Mouse (Mus musculus) hindbrain, postnatal 0 days (tissue): ENCODE data around the gene Rps26. TPM values are rescaled to one million over a fixed set of nuclear protein-coding genes. Genes with fewer than 3 reads are reported as not detected.
"Not testable (repeated sequence)": the region's sequence is repeated elsewhere in the genome, so short reads cannot be mapped to it uniquely, and the experiment has no call there.

ENCODE experiments used
- ATAC-seq: fragments of 200-750 bp; cut with Nextera tagmentation; 2 replicates; pipeline ENCODE4 v1.8.0; 2017; ENCODE audit warnings: mild to moderate bottlenecking, moderate TSS enrichment, moderate library complexity
- DNase-seq: peaks from one replicate; pipeline ENCODE4 v3.0.0-alpha.2; 2015; ENCODE audit warnings: low spot score
- H3K27ac ChIP-seq: fragments of 300-500 bp; sonication (generic); 2 replicates; pipeline ENCODE4 v1.5.1; 2014; ENCODE audit warnings: mild to moderate bottlenecking
- H3K27me3 ChIP-seq: fragments of 300-500 bp; sonication (generic); 2 replicates; pipeline ENCODE4 v1.6.1; 2014; ENCODE audit warnings: low read length, mixed read lengths; ENCODE audit not compliant: insufficient read depth
- H3K36me3 ChIP-seq: fragments of 300-500 bp; sonication (generic); 2 replicates; pipeline ENCODE4 v1.6.1; 2014; ENCODE audit warnings: low read length, mixed read lengths; ENCODE audit not compliant: insufficient read depth
- H3K4me1 ChIP-seq: fragments of 300-500 bp; sonication (generic); 2 replicates; pipeline ENCODE4 v1.6.1; 2014; ENCODE audit warnings: antibody characterized with exemption, low read length, mixed read lengths; ENCODE audit not compliant: insufficient read depth
- H3K4me2 ChIP-seq: fragments of 300-500 bp; sonication (generic); 2 replicates; pipeline ENCODE4 v1.6.1; 2014; ENCODE audit warnings: low read depth, mild to moderate bottlenecking, low read length, moderate library complexity, mixed read lengths
- H3K4me3 ChIP-seq: fragments of 300-500 bp; sonication (generic); 2 replicates; pipeline ENCODE4 v1.5.1; 2014; ENCODE audit warnings: low read length
- H3K9ac ChIP-seq: fragments of 300-500 bp; sonication (generic); replicated peaks from 2 replicates; pipeline ENCODE4 v1.6.1; 2014; ENCODE audit warnings: mild to moderate bottlenecking, low read length, moderate library complexity, mixed read lengths
- H3K9me3 ChIP-seq: fragments of 300-500 bp; sonication (generic); 2 replicates; pipeline ENCODE4 v1.6.1; 2016; ENCODE audit warnings: low read length, mixed read lengths
- CTCF ChIP-seq: IDR thresholded peaks from 2 replicates; pipeline ENCODE4 v1.5.1; 2016; ENCODE audit warnings: antibody characterized with exemption, control low read depth, low read depth
- WGBS: fragments of 180-500 bp; shearing (Covaris S2); extraction: QIAGEN DNeasy Blood & Tissue Kit; methylation state at CpG from one replicate; pipeline ENCODE4 v1.1.7; 2014; 5-methylcytosine and 5-hydroxymethylcytosine counted together
- polyA plus RNA-seq: library from polyadenylated mRNA; unstranded; fragments of >200 nt; fragmentation: Nextera tagmentation; extraction: Ambion mirVana; gene quantifications from 2 replicates; pipeline ENCODE4 v1.2.1, GENCODE M21; 2015
- total RNA-seq: library from RNA; depleted of rRNA; stranded (reverse); fragments of >200 nt; gene quantifications from 2 replicates; pipeline ENCODE4 v1.2.3, GENCODE M21; 2014

Gene Rps26
- total and polyA plus RNA-seq, 2 experiments from 2014 or later = 422 to 1,407 TPM

DNA sequence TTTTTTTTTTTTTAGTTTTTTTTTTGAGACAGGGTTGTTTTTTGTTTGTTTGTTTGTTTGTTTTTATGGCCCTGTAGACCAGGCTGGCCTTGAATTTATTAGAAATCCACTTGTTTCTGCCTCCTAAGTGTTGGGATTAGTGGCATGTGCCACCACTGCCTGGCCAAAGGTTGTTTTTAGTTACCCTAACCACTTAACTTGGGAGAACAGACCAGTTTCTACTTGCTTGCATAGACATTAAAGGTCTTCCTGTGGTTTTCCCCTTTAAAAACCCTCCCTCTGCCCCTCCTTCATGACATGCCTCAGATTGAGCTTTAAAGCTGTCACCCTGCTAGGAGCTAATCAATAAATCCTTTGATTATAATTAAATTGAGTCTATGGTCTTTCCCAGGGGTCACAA is 6.3 kb downstream of the Rps26 start:
- DNase-seq (no peak), ATAC-seq (no peak)
- TF ChIP-seq CTCF = no peak
- no peaks in the 10 kb centered on the region for H3K4me1 ChIP-seq
- peaks cover 6% of the 10 kb centered on the region for H3K36me3 ChIP-seq
- H3K27ac ChIP-seq = no peak overlapping the region
- H3K4me2 ChIP-seq = no peak overlapping the region
- no peaks in the 10 kb centered on the region for H3K9me3 ChIP-seq
- H3K9ac ChIP-seq = no peak overlapping the region
- no peak overlapping the region for H3K4me3 ChIP-seq
- no peaks in the 10 kb centered on the region for H3K27me3 ChIP-seq

DNA sequence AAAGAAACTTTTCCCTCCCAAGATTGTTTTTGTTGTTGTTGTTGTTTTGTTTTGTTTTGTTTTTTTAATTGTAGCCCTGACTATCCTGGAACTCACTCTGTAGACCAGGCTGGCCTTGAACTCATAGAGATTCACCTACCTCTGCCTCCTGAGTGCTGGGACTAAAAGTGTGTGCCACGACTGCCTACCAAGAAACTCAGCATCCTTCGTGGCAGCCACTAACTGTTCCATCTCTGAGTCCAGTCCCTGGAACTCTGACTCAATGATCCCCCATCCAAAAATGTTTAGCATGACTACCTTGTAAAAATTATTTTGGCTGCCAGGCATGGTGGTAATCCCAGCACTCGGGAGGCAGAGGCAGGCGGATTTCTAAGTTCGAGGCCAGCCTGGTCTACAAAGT is 7.4 kb downstream of the Rps26 start:
- H3K4me2 ChIP-seq, H3K4me3 ChIP-seq, H3K4me1 ChIP-seq, H3K9me3 ChIP-seq, H3K9ac ChIP-seq, ATAC-seq, DNase-seq, H3K36me3 ChIP-seq, H3K27ac ChIP-seq, H3K27me3 ChIP-seq: not testable (repeated sequence)
- 87% methylated on average over 5 of the region's 5 CpGs for WGBS

DNA sequence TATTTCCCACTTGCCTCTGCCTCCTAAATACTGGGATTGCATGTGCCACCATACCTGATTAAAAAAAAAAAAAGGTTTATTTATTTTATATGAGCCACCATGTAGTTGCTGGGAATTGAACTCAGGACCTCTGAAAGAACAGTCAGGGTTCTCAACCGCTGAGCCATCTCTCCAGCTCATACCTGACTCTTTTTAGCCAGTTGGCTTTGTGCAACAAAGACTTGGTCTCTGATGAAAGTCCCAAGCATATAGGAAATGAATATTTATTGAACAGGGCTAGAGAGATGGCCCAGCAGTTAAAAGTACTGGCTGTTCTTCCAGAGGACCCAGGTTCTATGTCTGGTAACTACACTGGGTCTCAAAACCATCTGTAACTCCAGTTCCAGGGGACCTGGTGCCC is 8.0 kb downstream of the Rps26 start:
- Histone ChIP-seq H3K27me3 (no peaks in the 10 kb centered on the region), H3K36me3 (no peaks in the 10 kb centered on the region), H3K4me1 (no peaks in the 10 kb centered on the region), H3K4me3 (no peak overlapping the region), H3K27ac (no peak overlapping the region), H3K4me2 (no peak overlapping the region), H3K9me3 (no peaks in the 10 kb centered on the region), H3K9ac (no peak overlapping the region)
- TF ChIP-seq CTCF = no peak
- DNase-seq (no peak), ATAC-seq (no peak)
- 83% methylated on average over 1 of the region's 1 CpGs for WGBS

DNA sequence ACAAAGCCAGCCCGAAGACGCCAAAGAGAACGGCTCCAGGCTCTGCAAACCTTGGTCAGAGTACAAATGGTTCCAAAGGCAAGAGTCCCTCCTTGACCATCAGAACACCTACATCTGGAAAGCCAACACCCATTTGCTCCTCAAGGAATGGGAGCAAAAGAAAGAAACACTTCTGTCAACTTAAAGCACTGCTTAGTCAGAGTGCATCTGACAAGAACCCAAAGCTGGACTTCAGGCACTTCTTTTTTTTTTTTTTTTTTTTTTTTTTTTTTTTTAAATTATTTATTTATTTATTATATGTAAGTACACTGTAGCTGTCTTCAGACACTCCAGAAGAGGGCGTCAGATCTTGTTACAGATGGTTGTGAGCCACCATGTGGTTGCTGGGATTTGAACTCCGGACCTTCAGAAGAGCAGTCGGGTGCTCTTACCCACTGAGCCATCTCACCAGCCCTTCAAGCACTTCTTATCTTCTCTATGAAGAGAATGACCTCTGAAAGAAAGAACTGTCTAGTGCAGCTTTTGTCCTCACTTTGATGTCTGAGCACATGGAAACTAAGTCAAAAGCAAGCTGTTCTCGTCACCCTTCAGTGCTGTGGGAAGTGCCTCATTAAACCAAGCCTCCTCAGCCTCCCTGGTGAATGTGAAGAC is 10.6 kb downstream of the Rps26 start:
- H3K9ac ChIP-seq, ATAC-seq, H3K27me3 ChIP-seq, H3K4me2 ChIP-seq, H3K27ac ChIP-seq, H3K36me3 ChIP-seq, H3K4me3 ChIP-seq, DNase-seq, H3K9me3 ChIP-seq, H3K4me1 ChIP-seq: not testable (repeated sequence)
- 88% methylated on average over 6 of the region's 7 CpGs for WGBS

DNA sequence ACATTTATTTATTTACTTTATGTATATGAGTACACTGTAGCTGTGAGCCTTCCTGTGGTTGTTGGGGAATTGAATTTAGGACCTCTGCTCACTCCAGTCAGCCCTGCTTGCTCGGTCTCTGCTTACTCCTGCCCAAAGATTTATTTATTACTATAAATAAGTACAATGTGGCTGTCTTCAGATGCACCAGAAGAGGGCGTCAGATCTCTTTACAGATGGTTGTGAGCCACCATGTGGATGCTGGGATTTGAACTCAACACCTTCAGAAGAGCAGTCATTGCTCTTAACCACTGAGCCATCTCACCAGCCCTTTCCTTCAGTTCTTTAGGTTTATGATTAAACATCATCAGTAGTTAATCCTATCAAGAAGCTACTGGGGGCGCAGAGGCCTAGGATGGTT is 11.6 kb downstream of the Rps26 start:
- DNase-seq = no peak
- 57% methylated on average over 3 of the region's 3 CpGs for WGBS
- H3K27ac ChIP-seq = no peak overlapping the region

DNA sequence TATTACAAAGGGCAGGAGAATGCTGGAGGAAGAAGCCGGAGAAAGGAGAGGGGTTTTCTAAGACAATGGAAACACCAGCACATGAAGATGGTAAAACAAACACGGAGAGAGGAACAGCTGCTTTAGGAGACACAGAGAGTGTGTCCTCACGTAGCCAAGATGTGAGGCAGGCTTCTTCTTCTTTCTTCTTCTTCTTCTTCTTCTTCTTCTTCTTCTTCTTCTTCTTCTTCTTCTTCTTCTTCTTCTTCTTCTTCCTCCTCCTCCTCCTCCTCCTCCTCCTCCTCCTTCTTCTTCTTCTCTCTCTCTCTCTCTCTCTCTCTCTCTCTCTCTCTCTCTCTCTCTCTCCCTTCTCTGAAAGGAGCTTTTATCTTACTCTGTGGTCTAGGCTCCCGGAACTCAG is 12.7 kb downstream of the Rps26 start:
- H3K9me3 ChIP-seq, DNase-seq, H3K4me3 ChIP-seq, H3K4me1 ChIP-seq, H3K9ac ChIP-seq, H3K27me3 ChIP-seq, ATAC-seq, H3K4me2 ChIP-seq, H3K36me3 ChIP-seq, H3K27ac ChIP-seq: not testable (repeated sequence)
- 70% methylated on average over 4 of the region's 4 CpGs for WGBS

More for the DNA sequence above, 11.6 kb downstream of the Rps26 start:
- H3K9me3 ChIP-seq = no peaks in the 10 kb centered on the region
- no peak overlapping the region for H3K4me3 ChIP-seq
- ATAC-seq = no peak
- H3K4me2 ChIP-seq = no peak overlapping the region
- H3K4me1 ChIP-seq = no peaks in the 10 kb centered on the region
- no peak overlapping the region for H3K9ac ChIP-seq
- no peaks in the 10 kb centered on the region for H3K27me3 ChIP-seq
- H3K36me3 ChIP-seq = no peaks in the 10 kb centered on the region
- 0 out of 2 replicates have a peak, but pooled peaks have one; percentile 13 for TF ChIP-seq CTCF

DNA sequence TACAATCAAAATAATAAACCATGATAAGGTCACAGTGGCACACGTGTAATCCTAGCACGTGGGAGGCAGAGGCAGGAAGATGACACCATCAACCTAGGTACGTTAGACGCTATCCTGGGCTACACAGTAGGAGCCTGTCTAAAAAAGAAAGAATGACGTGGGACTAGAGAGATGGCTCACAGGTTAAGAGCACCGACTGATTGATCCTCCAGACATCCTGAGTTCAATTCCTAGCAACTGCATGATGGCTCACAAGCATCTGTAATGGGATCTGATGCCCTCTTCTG is 13.4 kb downstream of the Rps26 start:
- H3K4me2 ChIP-seq = 0 out of 2 replicates have a peak overlapping the region, but pooled peaks have one; percentile 2
- no peak overlapping the region for H3K9ac ChIP-seq
- H3K36me3 ChIP-seq = no peaks in the 10 kb centered on the region
- no peaks in the 10 kb centered on the region for H3K9me3 ChIP-seq
- 0 out of 2 replicates have a peak, but pooled peaks have one; percentile 7 for TF ChIP-seq CTCF
- no peaks in the 10 kb centered on the region for H3K4me1 ChIP-seq
- WGBS = 35% methylated on average over 6 of the region's 6 CpGs
- H3K27ac ChIP-seq = no peak overlapping the region
- DNase-seq = no peak
- H3K27me3 ChIP-seq = no peaks in the 10 kb centered on the region
- peak; percentile 40; the same call in 1 of the 2 replicates for ATAC-seq
- H3K4me3 ChIP-seq = no peak overlapping the region
